Mouse (Mus musculus): ENCODE measurements around the gene Add3. TPM values are rescaled to one million over a fixed set of nuclear protein-coding genes. Genes with fewer than 3 reads are reported as not detected.

Gene Add3
- polyA plus RNA-seq, 1 experiment from 2014 or later: 48.5 TPM

GRCm38 (mm10) chr19:53120483-53120882 lies 19.8 kb upstream of the Add3 start:
- ATAC-seq (ENCODE audit: low FRiP score): no peak
- Histone ChIP-seq H3K27ac (no peak overlapping the region), H3K4me1 (no peaks in the 10 kb centered on the region), H3K4me3 (replicated peaks) (no peak overlapping the region), H3K9ac (no peak overlapping the region), H3K9me3 (0 out of 2 replicates have a peak, but pooled peaks cover 3% of the 10 kb centered on the region), H3K36me3 (replicated peaks) (no peaks in the 10 kb centered on the region), H3K27me3 (no peaks in the 10 kb centered on the region), H3K4me2 (no peak overlapping the region)
- WGBS: 74% methylated on average over 3 of the region's 3 CpGs

- ATAC-seq (ENCODE audit: low FRiP score): no peak
- Histone ChIP-seq H3K4me1 (no peaks in the 10 kb centered on the region), H3K4me3 (replicated peaks) (no peak overlapping the region), H3K27me3 (no peaks in the 10 kb centered on the region), H3K36me3 (replicated peaks) (no peaks in the 10 kb centered on the region), H3K27ac (no peak overlapping the region), H3K9me3 (no peaks in the 10 kb centered on the region), H3K9ac (no peak overlapping the region), H3K4me2 (no peak overlapping the region)
- 92% methylated on average over 6 of the region's 6 CpGs for WGBS
Measured at GRCm38 (mm10) chr19:53122641-53123241, 17.5 kb upstream of the Add3 start.

- H3K27me3 ChIP-seq: no peaks in the 10 kb centered on the region
- no peaks in the 10 kb centered on the region for H3K36me3 ChIP-seq (replicated peaks)
- H3K27ac ChIP-seq: no peak overlapping the region
- no peaks in the 10 kb centered on the region for H3K9me3 ChIP-seq
- H3K4me3 ChIP-seq (replicated peaks): no peak overlapping the region
- no peaks in the 10 kb centered on the region for H3K4me1 ChIP-seq
- no peak overlapping the region for H3K4me2 ChIP-seq
- no peak for ATAC-seq (ENCODE audit: low FRiP score)
- WGBS: 77% methylated on average over 5 of the region's 5 CpGs
- no peak overlapping the region for H3K9ac ChIP-seq
Measured at GRCm38 (mm10) chr19:53123301-53123700, 16.9 kb upstream of the Add3 start.

GRCm38 (mm10) chr19:53125679-53126078 lies 14.6 kb upstream of the Add3 start:
- ATAC-seq (ENCODE audit: low FRiP score): no peak
- Histone ChIP-seq H3K4me1 (no peaks in the 10 kb centered on the region), H3K27me3 (no peaks in the 10 kb centered on the region), H3K36me3 (replicated peaks) (no peaks in the 10 kb centered on the region), H3K27ac (no peak overlapping the region), H3K4me3 (replicated peaks) (no peak overlapping the region), H3K4me2 (no peak overlapping the region), H3K9ac (no peak overlapping the region), H3K9me3 (no peaks in the 10 kb centered on the region)
- 81% methylated on average over 2 of the region's 2 CpGs for WGBS

- Histone ChIP-seq H3K4me3 (replicated peaks) (no peak overlapping the region), H3K36me3 (replicated peaks) (no peaks in the 10 kb centered on the region), H3K9me3 (no peaks in the 10 kb centered on the region), H3K4me2 (no peak overlapping the region), H3K27ac (no peak overlapping the region), H3K9ac (no peak overlapping the region), H3K27me3 (no peaks in the 10 kb centered on the region), H3K4me1 (no peaks in the 10 kb centered on the region)
- no peak for ATAC-seq (ENCODE audit: low FRiP score)
- WGBS: 71% methylated on average over 3 of the region's 4 CpGs
Measured at GRCm38 (mm10) chr19:53126546-53126945, 13.7 kb upstream of the Add3 start.

GRCm38 (mm10) chr19:53127320-53128291 lies 12.6 kb upstream of the Add3 start:
- H3K9me3 ChIP-seq: no peaks in the 10 kb centered on the region
- no peak overlapping the region for H3K4me2 ChIP-seq
- H3K9ac ChIP-seq: no peak overlapping the region
- H3K27me3 ChIP-seq: no peaks in the 10 kb centered on the region
- no peak overlapping the region for H3K4me3 ChIP-seq (replicated peaks)
- H3K4me1 ChIP-seq: peaks cover 2% of the 10 kb centered on the region; the same call in 1 of the 2 replicates
- H3K36me3 ChIP-seq (replicated peaks): no peaks in the 10 kb centered on the region
- no peak overlapping the region for H3K27ac ChIP-seq
- 66% methylated on average over 18 of the region's 18 CpGs for WGBS
- ATAC-seq (ENCODE audit: low FRiP score): no peak

- Histone ChIP-seq H3K27ac (no peak overlapping the region), H3K36me3 (replicated peaks) (no peaks in the 10 kb centered on the region), H3K4me1 (peaks cover 10% of the 10 kb centered on the region), H3K27me3 (no peaks in the 10 kb centered on the region), H3K9me3 (no peaks in the 10 kb centered on the region), H3K4me2 (no peak overlapping the region), H3K9ac (no peak overlapping the region), H3K4me3 (replicated peaks) (no peak overlapping the region)
- ATAC-seq (ENCODE audit: low FRiP score): no peak
- WGBS: 64% methylated on average over 13 of the region's 13 CpGs
Measured at GRCm38 (mm10) chr19:53128494-53129337, 11.5 kb upstream of the Add3 start.

- peaks cover 9% of the 10 kb centered on the region; the same call in 1 of the 2 replicates for H3K27me3 ChIP-seq
- H3K4me2 ChIP-seq: no peak overlapping the region
- H3K4me3 ChIP-seq (replicated peaks): no peak overlapping the region
- peaks cover 10% of the 10 kb centered on the region for H3K4me1 ChIP-seq
- no peak for ATAC-seq (ENCODE audit: low FRiP score)
- 89% methylated on average over 15 of the region's 16 CpGs for WGBS
- H3K9me3 ChIP-seq: no peaks in the 10 kb centered on the region
- no peak overlapping the region for H3K27ac ChIP-seq
- H3K9ac ChIP-seq: no peak overlapping the region
- no peaks in the 10 kb centered on the region for H3K36me3 ChIP-seq (replicated peaks)
Measured at GRCm38 (mm10) chr19:53130399-53131175, 9.7 kb upstream of the Add3 start.

GRCm38 (mm10) chr19:53132471-53132870 lies 7.8 kb upstream of the Add3 start:
- no peak overlapping the region for H3K9ac ChIP-seq
- H3K4me3 ChIP-seq (replicated peaks): no peak overlapping the region
- no peaks in the 10 kb centered on the region for H3K36me3 ChIP-seq (replicated peaks)
- H3K27me3 ChIP-seq: peaks cover 9% of the 10 kb centered on the region; the same call in 1 of the 2 replicates
- no peak for ATAC-seq (ENCODE audit: low FRiP score)
- no peaks in the 10 kb centered on the region for H3K9me3 ChIP-seq
- 81% methylated on average over 10 of the region's 10 CpGs for WGBS
- no peak overlapping the region for H3K4me2 ChIP-seq
- H3K27ac ChIP-seq: no peak overlapping the region
- H3K4me1 ChIP-seq: peaks cover 21% of the 10 kb centered on the region

- no peak overlapping the region for H3K4me3 ChIP-seq (replicated peaks)
- WGBS: 61% methylated on average over 13 of the region's 13 CpGs
Measured at GRCm38 (mm10) chr19:53136336-53137090, 3.7 kb upstream of the Add3 start.

GRCm38 (mm10) chr19:53137116-53137670 lies 3.0 kb upstream of the Add3 start:
- Histone ChIP-seq H3K27ac (no peak overlapping the region), H3K27me3 (peaks cover 30% of the 10 kb centered on the region), H3K36me3 (replicated peaks) (no peaks in the 10 kb centered on the region), H3K9ac (no peak overlapping the region), H3K9me3 (no peaks in the 10 kb centered on the region), H3K4me1 (peaks cover 43% of the 10 kb centered on the region), H3K4me2 (no peak overlapping the region), H3K4me3 (replicated peaks) (no peak overlapping the region)
- ATAC-seq (ENCODE audit: low FRiP score): no peak
- 41% methylated on average over 4 of the region's 4 CpGs for WGBS

More at GRCm38 (mm10) chr19:53136336-53137090, 3.7 kb upstream of the Add3 start:
- Histone ChIP-seq H3K4me1 (peaks cover 36% of the 10 kb centered on the region), H3K27ac (no peak overlapping the region), H3K36me3 (replicated peaks) (no peaks in the 10 kb centered on the region), H3K4me2 (no peak overlapping the region), H3K27me3 (peaks cover 25% of the 10 kb centered on the region), H3K9me3 (no peaks in the 10 kb centered on the region), H3K9ac (no peak overlapping the region)
- no peak for ATAC-seq (ENCODE audit: low FRiP score)
